In the genomic region with DNA sequence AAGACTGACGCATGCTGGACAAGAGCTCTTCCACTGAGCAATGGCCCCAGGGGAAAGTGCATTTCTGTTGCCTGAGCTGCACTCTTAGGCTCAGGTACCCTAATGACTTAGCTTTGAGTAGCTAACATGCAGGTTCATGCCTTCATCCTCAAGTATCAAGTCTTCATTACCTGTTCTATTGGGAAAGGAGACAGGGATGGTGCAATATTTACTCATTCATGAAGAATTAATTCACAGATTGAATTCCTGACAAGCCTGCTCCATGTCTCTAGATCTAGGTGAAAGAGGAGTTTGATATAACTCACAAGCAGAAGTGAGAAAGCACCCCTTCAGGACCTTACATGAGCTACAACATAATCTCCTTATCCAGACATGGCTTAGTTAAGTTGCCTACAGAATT, we compare ENCODE assay signal across 24 mouse cellular contexts. TPM values are rescaled to one million over a fixed set of nuclear protein-coding genes. Genes with fewer than 3 reads are reported as not detected.
DNase-seq lines count a peak whose midpoint lies in the region; ATAC-seq and TF ChIP-seq lines count a peak whose summit lies in the region.
"Had no signal": no experiment of that assay in that cellular context is flagged by ENCODE, and none has a peak within 500 bp of the region (broad histone marks: within the 10 kb centered on the region; RNA-seq: fewer than 3 reads in every experiment).

No protein-coding gene starts in this region.

- peaks cover 24% of the 10 kb centered on the region for H3K4me1 ChIP-seq in kidney, adult 2 months (ENCODE audit: control insufficient read depth, insufficient read depth, low read length)
- 0 out of 2 replicates have a peak, but pooled peaks cover under 1% of the 10 kb centered on the region for H3K4me1 ChIP-seq in kidney, embryonic 14.5 days (ENCODE audit: control insufficient read depth, insufficient read depth, low read length)
- H3K4me1 ChIP-seq in stomach, postnatal 0 days (replicated peaks; ENCODE audit: control insufficient read depth, insufficient read depth), result no peaks in the 10 kb centered on the region
- H3K4me1 ChIP-seq: forebrain, embryonic 12.5 days had no signal

- no peak overlapping the region for H3K4me2 ChIP-seq in kidney, embryonic 14.5 days (replicated peaks; ENCODE audit: low read depth, low read length)
- no peak overlapping the region for H3K4me2 ChIP-seq in stomach, postnatal 0 days (replicated peaks; ENCODE audit: low read depth)
- H3K4me2 ChIP-seq: embryonic facial prominence, embryonic 12.5 days; forebrain, embryonic 12.5 days had no signal

- no peaks in the 10 kb centered on the region for H3K27me3 ChIP-seq in kidney, adult 2 months (replicated peaks; ENCODE audit: control insufficient read depth, insufficient read depth, low read length)
- no peaks in the 10 kb centered on the region for H3K27me3 ChIP-seq in kidney, embryonic 14.5 days (ENCODE audit: control insufficient read depth, insufficient read depth, low read length)
- no peaks in the 10 kb centered on the region for H3K27me3 ChIP-seq in stomach, postnatal 0 days (ENCODE audit: control insufficient read depth, insufficient read depth, low read length)
- H3K27me3 ChIP-seq: CH12.LX; embryonic facial prominence, embryonic 12.5 days; forebrain, embryonic 12.5 days; Patski had no signal

- no peak for TF ChIP-seq CTCF in kidney, adult 2 months (conservative IDR thresholded peaks at IDR 0.05; ENCODE audit: insufficient read depth, insufficient read length, low read depth, low read length)
- no peak for TF ChIP-seq CTCF in stomach, postnatal 0 days (IDR thresholded peaks at IDR 0.05; ENCODE audit: low read depth)

- no peaks in the 10 kb centered on the region for H3K9me3 ChIP-seq in kidney, embryonic 14.5 days (ENCODE audit: control insufficient read depth, low read length)
- H3K9me3 ChIP-seq in stomach, postnatal 0 days (ENCODE audit: control insufficient read depth, low read length), result no peaks in the 10 kb centered on the region
- H3K9me3 ChIP-seq: embryonic facial prominence, embryonic 10.5 days; embryonic facial prominence, embryonic 12.5 days; forebrain, embryonic 10.5 days; forebrain, embryonic 12.5 days had no signal

- H3K36me3 ChIP-seq in kidney, adult 2 months (ENCODE audit: control insufficient read depth, insufficient read depth, low read length), result no peaks in the 10 kb centered on the region
- no peaks in the 10 kb centered on the region for H3K36me3 ChIP-seq in kidney, embryonic 14.5 days (ENCODE audit: control insufficient read depth, insufficient read depth, low read length)
- no peaks in the 10 kb centered on the region for H3K36me3 ChIP-seq in stomach, postnatal 0 days (ENCODE audit: control insufficient read depth, insufficient read depth, low read length)
- H3K36me3 ChIP-seq: embryonic facial prominence, embryonic 10.5 days; embryonic facial prominence, embryonic 12.5 days; forebrain, embryonic 10.5 days; forebrain, embryonic 12.5 days; G1E had no signal

- no peak overlapping the region for H3K9ac ChIP-seq in kidney, embryonic 14.5 days (ENCODE audit: low read depth, low read length)
- H3K9ac ChIP-seq in stomach, postnatal 0 days (ENCODE audit: low read length), result no peak overlapping the region
- H3K9ac ChIP-seq: embryonic facial prominence, embryonic 12.5 days; forebrain, embryonic 12.5 days had no signal

- 35% methylated on average over 1 of the region's 1 CpGs for WGBS in kidney, adult 2 months
- 72% methylated on average over 1 of the region's 1 CpGs for WGBS in kidney, embryonic 14.5 days
- 75% methylated on average over 1 of the region's 1 CpGs for WGBS in stomach, postnatal 0 days

- ATAC-seq in kidney, embryonic 14.5 days (ENCODE audit: low FRiP score, low TSS enrichment), result no peak
- ATAC-seq in stomach, postnatal 0 days (ENCODE audit: low FRiP score, low TSS enrichment), result no peak
- ATAC-seq: CD4-positive, CD25-positive, alpha-beta regulatory T cell, adult 4 months; forebrain, embryonic 14.5 days; forebrain, embryonic 16.5 days; Patski had no signal

- H3K4me3 ChIP-seq in kidney, adult 2 months (ENCODE audit: insufficient read depth, low read depth, low read length), result no peak overlapping the region
- no peak overlapping the region for H3K4me3 ChIP-seq in kidney, embryonic 14.5 days (ENCODE audit: low read length)
- no peak overlapping the region for H3K4me3 ChIP-seq in stomach, postnatal 0 days (ENCODE audit: low read depth, low read length)
- H3K4me3 ChIP-seq: embryonic facial prominence, embryonic 10.5 days; embryonic facial prominence, embryonic 12.5 days; forebrain, embryonic 10.5 days; forebrain, embryonic 12.5 days had no signal

- H3K27ac ChIP-seq in kidney, adult 2 months (ENCODE audit: insufficient read depth, low read depth, low read length), result peak overlapping the region; percentile 54
- H3K27ac ChIP-seq in kidney, embryonic 14.5 days (ENCODE audit: low read depth, low read length), result no peak overlapping the region
- H3K27ac ChIP-seq in stomach, postnatal 0 days (replicated peaks), result no peak overlapping the region
- H3K27ac ChIP-seq: embryonic facial prominence, embryonic 10.5 days; embryonic facial prominence, embryonic 12.5 days; forebrain, embryonic 10.5 days; forebrain, embryonic 12.5 days had no signal

- no peak for TF ChIP-seq POLR2A in kidney, adult 2 months (IDR thresholded peaks at IDR 0.05; ENCODE audit: low read depth, low read length)

- no peak for DNase-seq in kidney, adult 2 months
- peak; percentile 96 for DNase-seq in fat pad, adult 2 months (ENCODE audit: extremely low read depth, low read depth, low spot score)
- no peak for DNase-seq in stomach, postnatal 0 days (ENCODE audit: low spot score)
- no peak for DNase-seq in cerebellum, adult 18-20 months
- DNase-seq: adrenal gland, adult 2 months; adrenal gland, postnatal 10 days; adrenal gland, postnatal 25 days; B cell, adult 2 months; cerebellum, adult 11 months; cerebellum, adult 2 months; cerebellum, adult 9-10 months; cerebellum, postnatal 10 days; cerebellum, postnatal 25 days had no signal

- TF ChIP-seq EP300 in stomach, postnatal 0 days (optimal IDR thresholded peaks at IDR 0.05), result peak; percentile 88

RNA-seq across cellular contexts. Expression of a gene that starts 17.3 kb away (rescaled TPM):
- 54.0 and 60.1 TPM in 2 replicates for polyA plus RNA-seq in kidney, adult 2 months (2012; rRNA removed)
- 4.5 and 9.5 TPM in 2 replicates for polyA plus RNA-seq in kidney, embryonic 14.5 days (2014; fragmentation: Nextera tagmentation; extraction: Ambion mirVana)
- 2.3 and 3.8 TPM in 2 replicates for polyA plus RNA-seq in stomach, postnatal 0 days (2015; fragmentation: Nextera tagmentation; extraction: Ambion mirVana)
- polyA plus RNA-seq: CD4-positive, CD25-positive, alpha-beta regulatory T cell, adult 4 months; G1E had no signal
